Mouse (Mus musculus) ES-E14 (cell line): ENCODE measurements around the gene Dnase2b.

ENCODE experiments used
- HCFC1 ChIP-seq: IDR thresholded peaks from 2 replicates; pipeline ENCODE4 v1.6.1; 2012; ENCODE audit warnings: low read length, inconsistent platforms, borderline replicate concordance; ENCODE audit not compliant: insufficient read depth
- ZC3H11A ChIP-seq: IDR thresholded peaks from 2 replicates; pipeline ENCODE4 v1.6.1; 2012; ENCODE audit warnings: low read depth, mild to moderate bottlenecking, inconsistent platforms, low read length, borderline replicate concordance

- no peak for TF ChIP-seq HCFC1
- no peak for TF ChIP-seq ZC3H11A
Observed at GRCm38 (mm10) chr3:146583478-146583877, 31.9 kb downstream of the Dnase2b start.
